Mouse (Mus musculus): ENCODE measurements around the gene Dlat. TPM values are rescaled to one million over a fixed set of nuclear protein-coding genes. Genes with fewer than 3 reads are reported as not detected.

Dlat gene
- polyA plus RNA-seq, 2 experiments = 30.4 to 57.3 TPM

- no peak; the same call in 1 of the 2 replicates for ATAC-seq (ENCODE audit: low FRiP score, low read depth)
- WGBS = under 1% methylated on average over 27 of the region's 28 CpGs
- peak overlapping the region; percentile 96 for H3K4me3 ChIP-seq (replicated peaks; ENCODE audit: low read length)
- peaks cover 11% of the 10 kb centered on the region; the same call in 1 of the 2 replicates for H3K4me1 ChIP-seq (ENCODE audit: control insufficient read depth, insufficient read depth, low read length)
- DNase-seq (ENCODE audit: low spot score) = no peak
- no peaks in the 10 kb centered on the region for H3K9me3 ChIP-seq (ENCODE audit: control insufficient read depth, low read length)
- peaks cover 25% of the 10 kb centered on the region for H3K36me3 ChIP-seq (ENCODE audit: control insufficient read depth, insufficient read depth, low read length)
- H3K9ac ChIP-seq (ENCODE audit: low read depth, low read length, severe bottlenecking) = peak overlapping the region; percentile 87
- H3K27ac ChIP-seq (replicated peaks; ENCODE audit: low read depth, low read length) = peak overlapping the region; percentile 85
- H3K4me2 ChIP-seq (replicated peaks; ENCODE audit: low read depth, low read length, severe bottlenecking) = peak overlapping the region; percentile 45
- TF ChIP-seq POLR2A (IDR thresholded peaks at IDR 0.05; ENCODE audit: borderline replicate concordance, extremely low read depth, insufficient read depth, insufficient read length) = no peak
- H3K27me3 ChIP-seq (ENCODE audit: control insufficient read depth, insufficient read depth, low read length) = no peaks in the 10 kb centered on the region
These were observed 615 bp downstream of the Dlat start for GRCm38 (mm10) chr9:50658941-50659388.

GRCm38 (mm10) chr9:50658391-50658790 is 1.2 kb downstream of the Dlat start:
- H3K27me3 ChIP-seq (ENCODE audit: control insufficient read depth, insufficient read depth, low read length) = no peaks in the 10 kb centered on the region
- ATAC-seq (ENCODE audit: low FRiP score, low read depth) (no peak), DNase-seq (ENCODE audit: low spot score) (no peak)
- peak overlapping the region; percentile 45 for H3K4me2 ChIP-seq (replicated peaks; ENCODE audit: low read depth, low read length, severe bottlenecking)
- TF ChIP-seq POLR2A (IDR thresholded peaks at IDR 0.05; ENCODE audit: borderline replicate concordance, extremely low read depth, insufficient read depth, insufficient read length) = no peak
- peak overlapping the region; percentile 87 for H3K9ac ChIP-seq (ENCODE audit: low read depth, low read length, severe bottlenecking)
- H3K36me3 ChIP-seq (ENCODE audit: control insufficient read depth, insufficient read depth, low read length) = peaks cover 25% of the 10 kb centered on the region
- whole genome bisulfite sequencing = 17% methylated on average over 5 of the region's 5 CpGs
- no peak overlapping the region for H3K27ac ChIP-seq (replicated peaks; ENCODE audit: low read depth, low read length)
- H3K9me3 ChIP-seq (ENCODE audit: control insufficient read depth, low read length) = no peaks in the 10 kb centered on the region
- H3K4me3 ChIP-seq (replicated peaks; ENCODE audit: low read length) = peak overlapping the region; percentile 96
- H3K4me1 ChIP-seq (ENCODE audit: control insufficient read depth, insufficient read depth, low read length) = peaks cover 11% of the 10 kb centered on the region; the same call in 1 of the 2 replicates

GRCm38 (mm10) chr9:50650503-50650902 is 9.1 kb downstream of the Dlat start:
- Histone ChIP-seq H3K9ac (ENCODE audit: low read depth, low read length, severe bottlenecking) (no peak overlapping the region), H3K4me1 (ENCODE audit: control insufficient read depth, insufficient read depth, low read length) (no peaks in the 10 kb centered on the region), H3K36me3 (ENCODE audit: control insufficient read depth, insufficient read depth, low read length) (peaks cover 83% of the 10 kb centered on the region), H3K27me3 (ENCODE audit: control insufficient read depth, insufficient read depth, low read length) (no peaks in the 10 kb centered on the region), H3K9me3 (ENCODE audit: control insufficient read depth, low read length) (no peaks in the 10 kb centered on the region), H3K27ac (replicated peaks; ENCODE audit: low read depth, low read length) (no peak overlapping the region), H3K4me2 (replicated peaks; ENCODE audit: low read depth, low read length, severe bottlenecking) (no peak overlapping the region), H3K4me3 (replicated peaks; ENCODE audit: low read length) (no peak overlapping the region)
- ATAC-seq (ENCODE audit: low FRiP score, low read depth) (no peak), DNase-seq (ENCODE audit: low spot score) (no peak)
- WGBS = 94% methylated on average over 10 of the region's 10 CpGs
- no peak for TF ChIP-seq POLR2A (IDR thresholded peaks at IDR 0.05; ENCODE audit: borderline replicate concordance, extremely low read depth, insufficient read depth, insufficient read length)

- H3K27ac ChIP-seq (replicated peaks; ENCODE audit: low read depth, low read length) = no peak overlapping the region
- ATAC-seq (ENCODE audit: low FRiP score, low read depth) = no peak
- H3K9me3 ChIP-seq (ENCODE audit: control insufficient read depth, low read length) = no peaks in the 10 kb centered on the region
- no peaks in the 10 kb centered on the region for H3K27me3 ChIP-seq (ENCODE audit: control insufficient read depth, insufficient read depth, low read length)
- TF ChIP-seq POLR2A (IDR thresholded peaks at IDR 0.05; ENCODE audit: borderline replicate concordance, extremely low read depth, insufficient read depth, insufficient read length) = no peak
- DNase-seq (ENCODE audit: low spot score) = no peak
- H3K4me2 ChIP-seq (replicated peaks; ENCODE audit: low read depth, low read length, severe bottlenecking) = no peak overlapping the region
- no peak overlapping the region for H3K9ac ChIP-seq (ENCODE audit: low read depth, low read length, severe bottlenecking)
- H3K4me3 ChIP-seq (replicated peaks; ENCODE audit: low read length) = no peak overlapping the region
- H3K36me3 ChIP-seq (ENCODE audit: control insufficient read depth, insufficient read depth, low read length) = peaks cover 90% of the 10 kb centered on the region
- no peaks in the 10 kb centered on the region for H3K4me1 ChIP-seq (ENCODE audit: control insufficient read depth, insufficient read depth, low read length)
- 82% methylated on average over 10 of the region's 10 CpGs for WGBS
These were observed 12.7 kb downstream of the Dlat start for GRCm38 (mm10) chr9:50646826-50647370.

GRCm38 (mm10) chr9:50634270-50634669 is 25.3 kb downstream of the Dlat start:
- no peaks in the 10 kb centered on the region for H3K4me1 ChIP-seq (ENCODE audit: control insufficient read depth, insufficient read depth, low read length)
- ATAC-seq (ENCODE audit: low FRiP score, low read depth) (no peak), DNase-seq (ENCODE audit: low spot score) (no peak)
- 95% methylated on average over 11 of the region's 11 CpGs for WGBS
- H3K36me3 ChIP-seq (ENCODE audit: control insufficient read depth, insufficient read depth, low read length) = peaks cover 53% of the 10 kb centered on the region
- TF ChIP-seq POLR2A (IDR thresholded peaks at IDR 0.05; ENCODE audit: borderline replicate concordance, extremely low read depth, insufficient read depth, insufficient read length) = no peak
- H3K4me2 ChIP-seq (replicated peaks; ENCODE audit: low read depth, low read length, severe bottlenecking) = no peak overlapping the region
- no peak overlapping the region for H3K4me3 ChIP-seq (replicated peaks; ENCODE audit: low read length)
- H3K9ac ChIP-seq (ENCODE audit: low read depth, low read length, severe bottlenecking) = no peak overlapping the region
- H3K27ac ChIP-seq (replicated peaks; ENCODE audit: low read depth, low read length) = no peak overlapping the region
- H3K27me3 ChIP-seq (ENCODE audit: control insufficient read depth, insufficient read depth, low read length) = no peaks in the 10 kb centered on the region
- H3K9me3 ChIP-seq (ENCODE audit: control insufficient read depth, low read length) = no peaks in the 10 kb centered on the region
